Mouse (Mus musculus) thymus, adult 18-20 months (tissue): ENCODE data around the gene Dixdc1.
A peak's percentile ranks its signal among the peaks of the same experiment; 100 is the strongest.

Experiments used
- DNase-seq, 2 experiments: peaks; one replicate each; pipeline ENCODE4 v3.0.0; 2022; ENCODE audit warnings: mixed read lengths in 2 of 2

The Dixdc1 gene

DNA sequence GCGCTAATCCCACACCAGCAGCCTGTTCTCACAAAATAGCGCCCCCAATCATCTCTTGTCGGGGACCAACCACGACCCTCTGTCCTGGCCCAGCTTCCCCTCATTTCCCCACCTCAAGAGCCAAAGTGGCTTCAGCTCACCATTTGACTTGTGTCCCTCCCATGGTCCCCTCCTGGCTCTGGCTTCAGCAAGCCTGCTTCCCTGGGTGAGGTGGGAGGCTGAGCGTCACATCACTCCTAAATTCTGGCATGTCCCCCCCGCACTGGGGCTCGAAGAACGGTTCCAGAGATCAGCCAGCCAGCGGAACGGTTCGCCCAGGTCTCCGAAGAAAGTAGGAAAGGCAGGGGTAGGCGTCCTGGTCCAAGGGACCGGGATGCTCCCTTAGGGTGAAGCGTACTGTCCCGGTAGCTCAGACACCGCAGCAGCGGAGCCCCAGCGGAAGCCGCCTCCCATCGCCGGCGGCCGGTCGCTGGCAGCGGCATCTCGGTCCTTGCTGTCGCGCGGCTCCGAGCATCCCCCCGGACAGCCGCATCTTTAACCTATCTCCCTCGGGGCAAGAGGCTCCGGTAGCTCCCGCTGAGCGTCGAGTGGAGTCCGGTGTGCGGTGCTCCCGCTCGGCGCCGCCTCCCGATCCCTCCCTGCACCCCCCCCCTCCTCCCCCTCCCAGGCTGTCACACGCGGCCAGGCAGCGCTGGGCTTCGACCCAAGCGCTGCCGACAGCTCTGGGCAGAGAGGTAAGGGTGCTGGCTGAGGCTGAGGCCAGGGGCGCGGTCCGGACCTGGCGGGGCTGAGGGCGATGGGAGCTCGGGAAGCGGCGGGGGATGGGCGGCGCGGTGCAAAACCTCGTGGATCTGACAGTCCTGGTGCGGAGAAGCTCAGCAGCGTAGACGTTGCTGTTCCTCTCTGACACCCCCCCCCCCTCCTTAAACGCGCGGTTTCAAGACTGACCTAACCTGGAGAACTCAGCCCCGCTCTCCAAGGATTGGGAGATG is 40.6 kb downstream of the Dixdc1 start:
- peak in 1 of 2 experiments; percentile 5 for DNase-seq

GRCm38 (mm10) chr9:50697706-50698041 is 41.6 kb downstream of the Dixdc1 start:
- DNase-seq, result peak; percentile 14 to 34

DNA sequence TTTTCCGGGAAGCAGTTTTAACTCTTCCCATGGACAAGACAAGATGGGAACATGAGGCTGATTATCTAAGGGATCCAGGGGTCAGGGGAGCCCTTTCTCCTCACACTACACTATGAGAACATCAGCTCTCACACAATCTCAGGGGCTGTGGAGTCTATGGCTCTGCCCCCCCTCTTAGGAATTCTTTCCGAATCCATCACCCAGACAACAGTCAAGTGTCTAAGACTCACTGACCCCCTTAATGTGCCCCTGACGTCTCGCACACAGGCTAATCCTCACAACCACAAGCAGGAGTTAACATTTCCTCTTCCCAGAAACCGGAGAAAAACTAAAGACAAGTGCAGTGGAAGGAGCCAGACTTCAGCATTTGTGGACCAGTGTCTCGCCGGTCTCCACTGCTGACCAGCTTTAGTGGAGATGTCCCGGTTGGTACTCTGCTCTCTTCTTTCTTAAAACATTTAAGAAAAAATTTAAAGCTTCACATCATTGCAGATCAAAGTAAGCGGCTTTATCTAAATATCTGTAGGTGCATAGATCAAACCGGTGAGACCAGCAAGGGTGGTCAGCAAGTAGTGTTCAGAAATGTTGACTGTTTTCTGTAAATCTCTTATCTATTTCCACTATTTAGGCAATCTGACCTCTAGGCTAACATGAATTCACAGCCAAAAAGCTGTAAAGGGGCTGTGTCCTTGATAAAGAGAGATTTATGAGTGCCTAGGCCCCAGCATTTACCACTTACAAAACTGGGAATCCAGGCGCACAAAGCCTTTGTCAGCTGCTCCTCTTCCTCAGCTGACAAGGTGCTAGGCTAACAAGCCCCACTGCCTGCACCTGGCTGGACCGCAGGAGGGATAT is 42.2 kb downstream of the Dixdc1 start:
- DNase-seq, result no peak

GRCm38 (mm10) chr9:50695153-50695552 is 44.2 kb downstream of the Dixdc1 start:
- DNase-seq, result no peak

DNA sequence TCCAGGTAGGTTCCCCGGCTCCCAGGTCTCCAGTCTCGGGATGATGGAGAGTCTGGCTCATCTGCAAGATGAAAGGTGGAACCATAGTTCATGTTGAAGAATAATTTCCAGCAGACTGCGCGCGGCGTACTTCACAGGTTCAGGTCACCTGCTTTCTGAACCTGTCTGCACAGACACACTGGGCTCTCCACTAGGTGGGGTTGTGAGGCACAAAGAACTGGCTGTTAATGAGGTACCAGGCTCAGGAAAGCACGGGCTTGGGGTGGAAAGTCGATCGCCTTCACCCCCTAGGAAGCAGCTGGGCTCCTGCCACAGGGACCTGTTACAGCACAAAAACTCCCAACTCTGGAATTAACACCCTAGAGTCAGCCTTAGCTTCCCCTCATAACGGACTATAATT is 45.7 kb downstream of the Dixdc1 start:
- DNase-seq, result peak; percentile 22 to 24

DNA sequence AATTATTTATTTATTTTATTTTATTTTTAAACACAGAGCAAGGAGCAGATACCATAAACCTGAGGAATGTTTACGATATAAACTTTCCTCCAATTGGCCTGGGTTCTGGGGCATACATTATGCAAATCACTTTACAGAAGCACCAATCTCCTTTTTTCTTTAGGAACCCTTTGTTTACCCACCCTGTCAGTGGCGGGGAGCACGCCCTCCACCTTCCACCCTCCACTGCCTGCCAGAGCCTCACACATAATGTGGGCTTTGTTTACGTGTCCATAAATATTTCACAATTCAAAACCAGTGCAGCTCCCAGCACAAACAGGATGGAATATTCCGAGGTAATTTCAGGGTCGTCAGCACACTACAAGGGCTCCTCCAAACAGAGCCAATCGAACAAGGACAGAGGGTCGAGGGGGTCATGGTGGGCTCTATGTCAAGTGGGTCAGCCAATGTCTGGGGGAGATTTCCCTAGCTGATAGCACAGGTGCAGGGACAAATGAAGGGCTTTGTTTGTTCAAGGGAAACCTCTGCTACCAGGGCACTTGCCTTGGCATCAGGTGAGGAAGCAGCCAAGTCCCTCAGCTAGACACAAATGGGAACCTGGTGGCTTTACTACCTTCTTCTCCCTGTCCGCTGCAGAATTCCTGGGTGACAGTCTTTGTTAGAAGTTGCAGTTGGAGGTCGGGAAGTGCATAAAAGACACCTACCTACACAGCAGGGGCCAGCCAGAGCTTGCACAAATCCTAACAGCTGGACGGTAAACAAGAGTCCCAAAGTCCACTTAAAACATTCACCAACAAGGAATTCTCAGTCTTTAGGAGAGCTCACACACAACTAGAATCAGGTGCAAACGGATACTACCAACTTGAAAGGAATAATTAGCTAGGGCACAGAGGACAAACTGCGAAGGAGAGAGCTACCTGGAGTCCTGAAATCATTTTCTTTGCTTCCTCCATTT is 46.4 kb downstream of the Dixdc1 start:
- no peak for DNase-seq

GRCm38 (mm10) chr9:50686866-50687652 is 52.3 kb downstream of the Dixdc1 start:
- DNase-seq, result no peak

GRCm38 (mm10) chr9:50681727-50682126 is 57.6 kb downstream of the Dixdc1 start:
- DNase-seq, result no peak

GRCm38 (mm10) chr9:50679406-50679805 is 59.9 kb downstream of the Dixdc1 start:
- no peak for DNase-seq

GRCm38 (mm10) chr9:50674771-50675170 is 64.5 kb downstream of the Dixdc1 start:
- no peak for DNase-seq

GRCm38 (mm10) chr9:50670690-50671089 is 68.6 kb downstream of the Dixdc1 start:
- peak; percentile 23 to 44 for DNase-seq

- DNase-seq, result no peak
Measured at GRCm38 (mm10) chr9:50667579-50668498, 71.5 kb downstream of the Dixdc1 start.

GRCm38 (mm10) chr9:50666442-50666841 is 72.9 kb downstream of the Dixdc1 start:
- DNase-seq, result no peak

DNA sequence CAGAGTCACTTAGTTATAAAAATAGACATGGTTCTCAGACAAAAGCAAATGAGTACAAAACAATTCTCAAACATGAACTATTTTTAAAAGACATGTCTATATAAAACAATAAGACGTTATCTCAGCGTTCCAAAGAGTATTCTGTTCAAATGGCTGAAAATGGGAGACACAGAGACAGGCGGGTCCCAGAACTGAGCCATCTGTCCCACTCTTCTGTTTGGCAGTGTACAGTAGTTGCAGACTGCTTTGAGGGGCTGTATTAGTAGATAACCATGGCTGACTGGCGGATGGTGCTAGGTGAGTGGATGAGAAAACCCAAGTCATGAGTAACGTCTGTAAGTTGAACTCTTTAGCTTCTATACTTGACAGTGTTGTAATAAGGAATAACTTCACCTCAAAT is 74.5 kb downstream of the Dixdc1 start:
- DNase-seq, result no peak

DNA sequence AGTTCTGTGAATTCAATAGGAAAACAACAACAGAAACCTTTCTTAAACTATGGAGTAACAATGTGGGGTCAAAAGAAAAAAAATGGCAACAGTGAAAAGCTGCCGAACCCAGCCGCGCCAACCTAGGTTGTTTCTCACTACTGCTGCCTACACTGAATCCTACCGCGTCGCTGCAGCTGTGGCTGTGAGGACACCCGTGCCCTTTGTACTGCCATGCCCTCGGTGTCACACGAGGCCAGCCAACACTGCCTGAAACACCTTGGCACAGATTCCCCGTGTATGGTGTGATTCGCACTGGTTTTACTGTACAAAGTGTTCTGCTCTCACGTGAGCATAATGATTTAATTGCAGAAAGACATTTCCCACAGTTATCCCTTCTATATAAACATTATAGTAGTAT is 78.9 kb downstream of the Dixdc1 start:
- DNase-seq, result peak; percentile 12 to 19

DNA sequence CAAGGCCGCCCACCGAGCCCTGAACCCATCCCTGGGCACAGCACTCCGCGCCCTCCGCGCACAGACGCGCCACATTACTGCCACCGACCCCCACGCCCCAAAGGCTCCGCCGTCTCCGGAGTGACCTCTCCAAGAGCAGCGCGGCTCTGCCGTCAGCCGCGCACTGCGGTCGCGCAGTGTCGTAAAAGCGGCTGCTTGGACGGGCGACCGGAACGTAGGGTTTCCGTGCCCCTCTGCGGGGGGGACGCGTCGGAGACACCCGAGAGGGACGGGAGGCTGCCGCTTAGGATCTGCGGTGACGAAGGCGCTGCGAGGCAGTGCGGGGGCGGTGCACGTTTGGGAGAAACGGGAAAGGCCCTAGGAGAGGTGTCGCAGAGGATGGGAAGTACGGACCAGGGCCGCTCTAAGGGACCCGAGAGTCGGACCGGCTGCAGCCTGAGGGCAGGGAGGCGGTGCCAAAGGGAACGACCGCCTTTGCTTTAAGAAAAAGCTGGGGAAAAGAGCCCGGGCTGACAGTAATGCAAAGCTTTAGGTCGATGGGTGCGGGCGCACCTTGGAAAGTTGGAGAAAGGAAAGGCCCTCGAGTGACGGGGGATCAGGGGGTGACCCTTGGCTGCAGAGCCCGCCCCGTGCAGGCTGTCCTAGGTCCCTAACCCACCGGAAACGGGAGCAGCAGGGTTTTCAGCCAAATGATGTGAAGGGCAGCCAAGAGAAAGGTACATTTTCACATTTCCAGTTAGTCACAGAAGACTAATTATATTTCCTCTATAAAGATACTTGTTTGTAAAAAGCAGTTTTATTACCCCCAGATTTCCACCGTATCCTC is 79.7 kb downstream of the Dixdc1 start, which contains the start of gene Dlat:
Dlat (minus strand) TSS at position 389 of the 826 bp plus-strand sequence.
- peak; percentile 70 to 79 for DNase-seq

DNA sequence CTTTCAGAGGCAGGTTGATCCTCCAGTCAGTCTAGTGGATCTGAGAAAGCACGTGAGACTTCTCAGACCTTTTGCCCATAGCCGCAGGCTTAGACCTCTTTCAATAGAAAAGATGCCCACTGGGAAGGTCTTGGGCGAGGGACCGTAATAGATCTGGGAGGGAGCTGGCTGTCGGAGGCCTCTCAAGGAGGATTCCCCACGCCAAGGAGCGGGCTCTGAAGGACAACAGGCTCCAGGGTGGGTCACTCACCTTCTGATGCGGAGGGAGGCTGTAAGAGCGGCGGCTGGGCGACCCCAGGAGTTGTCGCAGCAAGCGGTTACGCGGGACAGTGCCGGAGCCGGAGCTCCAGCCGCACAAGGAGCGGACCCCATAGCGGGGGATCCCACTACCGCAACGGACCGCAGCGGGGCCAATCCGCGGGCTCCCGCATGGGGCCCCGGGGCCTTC is 80.4 kb downstream of the Dixdc1 start:
- DNase-seq, result no peak

DNA sequence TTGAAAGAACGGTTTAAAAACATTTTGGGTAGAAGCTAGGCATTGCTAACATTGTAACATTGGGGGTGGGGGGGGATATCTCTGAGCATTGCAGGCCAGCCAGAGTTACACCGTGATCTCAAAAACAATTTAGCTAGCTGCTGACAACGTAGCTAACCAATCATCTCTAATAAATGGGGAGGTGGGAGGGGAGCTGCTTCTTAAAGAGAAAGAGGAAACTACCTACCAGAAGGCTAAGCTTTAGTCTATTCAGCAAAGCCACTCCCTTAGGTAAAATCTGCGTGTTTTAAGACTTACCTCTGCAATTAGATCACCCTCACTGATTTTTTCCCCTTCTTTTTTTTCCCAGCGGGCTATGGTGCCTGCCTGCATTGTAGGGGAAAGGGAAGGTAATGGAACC is 80.9 kb downstream of the Dixdc1 start:
- DNase-seq, result no peak

DNA sequence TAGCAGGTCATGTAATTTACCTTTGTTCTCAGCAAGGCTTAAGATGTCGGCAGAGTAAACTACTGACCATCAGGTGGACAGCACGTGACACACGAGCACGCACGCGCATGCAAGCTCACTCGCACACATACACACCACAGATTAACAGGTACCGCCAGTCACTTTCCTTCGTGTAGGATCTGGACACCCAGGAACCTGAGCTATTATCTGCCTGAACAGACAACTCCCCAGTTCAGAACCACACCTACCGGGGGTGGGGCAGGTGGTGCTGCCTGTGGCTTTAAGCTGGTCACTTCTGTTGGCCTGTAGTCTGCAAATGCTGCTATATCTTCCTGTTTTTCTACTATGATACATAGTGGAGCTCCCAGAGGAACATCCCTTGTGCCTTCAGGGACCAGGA is 88.8 kb downstream of the Dixdc1 start:
- DNase-seq, result no peak
